Mouse (Mus musculus): ENCODE measurements around the gene Ptprk. TPM values are rescaled to one million over a fixed set of nuclear protein-coding genes. Genes with fewer than 3 reads are reported as not detected.

The Ptprk gene
- polyA plus RNA-seq, 1 experiment from 2014 or later: 55.9 TPM

- peaks cover 9% of the 10 kb centered on the region for H3K4me1 ChIP-seq
- H3K4me3 ChIP-seq: no peak overlapping the region
- no peaks in the 10 kb centered on the region for H3K9me3 ChIP-seq (replicated peaks)
- WGBS: 97% methylated on average over 1 of the region's 1 CpGs
- H3K36me3 ChIP-seq: no peaks in the 10 kb centered on the region
- no peak for DNase-seq (ENCODE audit: low spot score)
- H3K27me3 ChIP-seq (ENCODE audit: low read depth, poor library complexity, severe bottlenecking): no peaks in the 10 kb centered on the region
- H3K27ac ChIP-seq: no peak overlapping the region
Observed at GRCm38 (mm10) chr10:28497791-28498190, 423.2 kb downstream of the Ptprk start.

- Histone ChIP-seq H3K27me3 (ENCODE audit: low read depth, poor library complexity, severe bottlenecking) (no peaks in the 10 kb centered on the region), H3K4me3 (no peak overlapping the region), H3K36me3 (no peaks in the 10 kb centered on the region), H3K4me1 (peaks cover 2% of the 10 kb centered on the region; the same call in 1 of the 2 replicates), H3K9me3 (replicated peaks) (no peaks in the 10 kb centered on the region), H3K27ac (no peak overlapping the region)
- 88% methylated on average over 3 of the region's 3 CpGs for WGBS
- DNase-seq (ENCODE audit: low spot score): no peak
Observed at GRCm38 (mm10) chr10:28498504-28498903, 423.9 kb downstream of the Ptprk start.

DNA sequence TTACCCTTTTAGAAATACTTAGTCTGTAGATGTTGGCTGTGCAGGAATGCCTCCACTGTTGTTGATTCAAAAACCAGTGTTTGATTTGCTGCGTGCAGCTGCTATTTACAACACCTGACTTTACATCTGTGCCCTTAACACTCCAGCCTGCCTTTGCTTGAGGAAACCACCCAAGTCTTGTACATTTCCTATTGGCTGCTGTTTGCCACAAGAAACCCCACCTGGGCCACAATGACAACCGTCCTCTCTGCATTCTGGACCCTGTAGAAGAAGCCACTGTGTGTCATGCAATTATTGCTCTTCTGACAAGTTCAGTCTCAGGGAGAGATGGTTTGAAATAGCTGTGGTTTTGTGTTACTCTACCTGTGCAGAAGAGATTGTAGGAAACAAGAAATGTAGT is 439.0 kb downstream of the Ptprk start:
- H3K4me1 ChIP-seq: peaks cover 6% of the 10 kb centered on the region
- H3K4me3 ChIP-seq: no peak overlapping the region
- H3K9me3 ChIP-seq (replicated peaks): no peaks in the 10 kb centered on the region
- no peak for DNase-seq (ENCODE audit: low spot score)
- no peak overlapping the region for H3K27ac ChIP-seq
- no peaks in the 10 kb centered on the region for H3K36me3 ChIP-seq
- no peaks in the 10 kb centered on the region for H3K27me3 ChIP-seq (ENCODE audit: low read depth, poor library complexity, severe bottlenecking)
- 87% methylated on average over 2 of the region's 2 CpGs for WGBS

- WGBS: 90% methylated on average over 5 of the region's 5 CpGs
- Histone ChIP-seq H3K4me3 (no peak overlapping the region), H3K9me3 (replicated peaks) (no peaks in the 10 kb centered on the region), H3K27ac (no peak overlapping the region), H3K36me3 (no peaks in the 10 kb centered on the region), H3K4me1 (peaks cover 8% of the 10 kb centered on the region), H3K27me3 (ENCODE audit: low read depth, poor library complexity, severe bottlenecking) (no peaks in the 10 kb centered on the region)
- no peak for DNase-seq (ENCODE audit: low spot score)
Observed at GRCm38 (mm10) chr10:28516147-28516546, 441.5 kb downstream of the Ptprk start.

DNA sequence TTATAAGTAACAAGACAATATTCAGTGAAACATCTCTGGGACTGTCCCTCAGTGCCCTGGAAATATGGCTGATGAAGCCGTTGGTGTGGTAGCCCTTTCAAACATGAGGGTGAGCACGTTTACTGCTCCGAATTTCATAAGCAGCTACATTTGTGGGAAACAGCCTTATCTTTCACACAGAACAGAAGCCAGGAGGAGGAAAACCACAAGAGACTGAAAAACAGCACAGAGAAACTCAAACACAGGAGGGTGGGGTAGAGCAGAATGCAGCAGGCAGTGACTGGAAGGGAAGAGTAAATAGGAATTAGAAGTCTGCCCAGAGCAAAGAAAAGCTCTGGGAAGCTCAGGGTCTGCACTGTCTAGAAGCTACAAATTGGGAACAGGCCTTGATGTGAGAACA is 443.7 kb downstream of the Ptprk start:
- 90% methylated on average over 3 of the region's 3 CpGs for WGBS
- DNase-seq (ENCODE audit: low spot score): no peak
- no peak overlapping the region for H3K27ac ChIP-seq
- no peaks in the 10 kb centered on the region for H3K36me3 ChIP-seq
- H3K27me3 ChIP-seq (ENCODE audit: low read depth, poor library complexity, severe bottlenecking): no peaks in the 10 kb centered on the region
- peaks cover 8% of the 10 kb centered on the region for H3K4me1 ChIP-seq
- no peaks in the 10 kb centered on the region for H3K9me3 ChIP-seq (replicated peaks)
- H3K4me3 ChIP-seq: no peak overlapping the region

DNA sequence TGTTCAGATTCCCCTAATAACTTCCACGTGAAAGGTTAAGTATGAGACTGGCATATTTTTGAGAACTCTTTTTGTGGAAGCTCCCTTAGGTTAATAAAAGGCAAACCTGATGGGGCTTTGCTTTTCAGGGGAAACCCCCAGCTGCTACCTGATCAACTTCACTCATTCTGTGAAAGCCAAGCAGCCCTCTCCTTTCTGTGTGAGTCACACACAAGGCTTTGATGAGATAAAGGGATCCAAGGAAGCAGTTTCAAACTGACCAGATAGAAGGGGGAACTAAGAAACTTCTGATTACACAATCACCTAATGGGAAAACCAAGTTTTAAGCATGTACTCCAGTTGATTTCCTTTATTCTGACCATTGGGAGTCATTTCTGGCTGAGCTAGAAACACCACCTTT is 445.2 kb downstream of the Ptprk start:
- no peaks in the 10 kb centered on the region for H3K9me3 ChIP-seq (replicated peaks)
- DNase-seq (ENCODE audit: low spot score): no peak
- 74% methylated on average over 1 of the region's 1 CpGs for WGBS

DNA sequence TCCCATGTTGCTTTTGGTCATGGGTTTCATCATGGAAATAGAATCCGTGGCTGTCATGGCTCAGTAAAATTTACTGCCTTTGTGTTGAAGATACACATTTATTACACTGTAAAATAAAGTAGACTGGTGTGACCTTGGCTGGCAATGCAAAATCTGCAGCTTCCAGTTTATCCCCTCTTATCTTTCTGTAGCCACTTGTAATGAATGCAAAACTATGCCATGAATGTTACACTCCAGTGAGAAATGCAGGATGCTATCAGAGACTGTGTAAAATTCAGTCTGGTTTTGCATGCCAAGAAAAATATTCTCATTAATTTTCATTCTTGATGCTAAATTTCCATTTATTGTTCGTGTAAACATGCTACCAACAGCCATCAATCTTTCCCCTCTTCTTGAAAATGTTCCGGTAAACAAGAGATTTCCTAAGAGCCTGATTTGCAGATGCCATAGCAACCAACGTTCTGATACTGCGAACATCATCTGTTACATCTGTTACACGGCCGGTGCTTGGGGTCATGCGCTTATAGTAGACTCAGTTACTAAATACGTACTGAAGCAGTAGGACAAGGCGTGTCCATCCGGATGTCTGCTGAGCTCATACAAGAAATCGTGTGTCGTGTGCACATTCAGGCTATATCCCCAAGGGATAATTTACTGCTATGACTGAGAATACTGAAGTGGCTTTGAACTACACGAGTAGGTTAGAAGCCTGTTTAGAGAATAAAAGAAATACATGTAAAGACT is 449.5 kb downstream of the Ptprk start:
- Histone ChIP-seq H3K4me1 (no peaks in the 10 kb centered on the region), H3K27me3 (ENCODE audit: low read depth, poor library complexity, severe bottlenecking) (no peaks in the 10 kb centered on the region), H3K4me3 (no peak overlapping the region), H3K9me3 (replicated peaks) (no peaks in the 10 kb centered on the region), H3K36me3 (no peaks in the 10 kb centered on the region), H3K27ac (no peak overlapping the region)
- no peak for DNase-seq (ENCODE audit: low spot score)
- 92% methylated on average over 14 of the region's 14 CpGs for WGBS

More for the DNA sequence above, 445.2 kb downstream of the Ptprk start:
- Histone ChIP-seq H3K36me3 (no peaks in the 10 kb centered on the region), H3K4me1 (peaks cover 8% of the 10 kb centered on the region), H3K27ac (no peak overlapping the region), H3K27me3 (ENCODE audit: low read depth, poor library complexity, severe bottlenecking) (no peaks in the 10 kb centered on the region), H3K4me3 (no peak overlapping the region)

DNA sequence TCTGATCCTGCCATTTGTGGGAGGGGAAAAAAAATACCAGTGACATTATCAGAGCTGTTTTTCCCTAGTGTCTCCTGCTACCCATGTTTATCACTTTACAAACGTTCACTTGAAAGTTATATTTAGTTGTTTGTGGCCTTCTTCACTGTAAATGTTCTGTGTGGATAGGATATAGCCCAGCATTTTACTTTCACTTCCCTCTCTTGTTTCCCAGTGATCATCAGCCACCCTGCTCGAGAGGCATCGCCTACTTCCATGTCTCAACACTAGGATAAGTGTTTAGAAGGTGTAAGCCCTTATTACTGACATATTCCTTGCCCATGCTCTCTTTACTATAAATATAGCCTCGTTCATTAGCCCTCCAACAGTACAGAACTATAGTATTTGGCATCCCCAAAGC is 466.0 kb downstream of the Ptprk start:
- Histone ChIP-seq H3K4me1 (peaks cover 4% of the 10 kb centered on the region), H3K27ac (no peak overlapping the region), H3K27me3 (ENCODE audit: low read depth, poor library complexity, severe bottlenecking) (no peaks in the 10 kb centered on the region), H3K36me3 (no peaks in the 10 kb centered on the region), H3K9me3 (replicated peaks) (no peaks in the 10 kb centered on the region), H3K4me3 (no peak overlapping the region)
- no peak for DNase-seq (ENCODE audit: low spot score)
- WGBS: 93% methylated on average over 4 of the region's 4 CpGs

DNA sequence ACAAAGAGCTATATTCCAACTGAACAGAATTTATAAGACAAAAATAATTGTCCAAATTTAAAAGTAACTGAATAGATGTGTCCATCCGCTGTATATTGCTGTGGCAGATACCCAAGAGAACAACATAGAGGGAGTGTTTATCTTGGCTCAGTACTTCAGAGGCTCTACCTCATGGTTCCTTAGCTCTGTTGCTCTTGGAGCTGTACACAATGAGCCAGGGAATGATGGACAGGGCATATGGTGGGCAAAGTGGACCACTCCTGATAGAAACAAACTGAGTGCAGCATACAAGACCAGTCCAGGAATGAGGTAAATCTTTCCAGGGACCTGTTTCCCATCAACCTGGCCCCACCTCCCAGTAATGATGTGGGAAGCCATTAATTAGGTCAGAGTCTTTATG is 468.1 kb downstream of the Ptprk start:
- Histone ChIP-seq H3K27ac (no peak overlapping the region), H3K4me3 (no peak overlapping the region), H3K9me3 (replicated peaks) (no peaks in the 10 kb centered on the region), H3K4me1 (peaks cover 4% of the 10 kb centered on the region), H3K27me3 (ENCODE audit: low read depth, poor library complexity, severe bottlenecking) (no peaks in the 10 kb centered on the region), H3K36me3 (no peaks in the 10 kb centered on the region)
- no peak for DNase-seq (ENCODE audit: low spot score)
- 98% methylated on average over 1 of the region's 1 CpGs for WGBS

- no peak for DNase-seq (ENCODE audit: low spot score)
- no peak overlapping the region for H3K27ac ChIP-seq
- no peaks in the 10 kb centered on the region for H3K4me1 ChIP-seq
- 59% methylated on average over 4 of the region's 4 CpGs for WGBS
- H3K27me3 ChIP-seq (ENCODE audit: low read depth, poor library complexity, severe bottlenecking): no peaks in the 10 kb centered on the region
- H3K4me3 ChIP-seq: no peak overlapping the region
- no peaks in the 10 kb centered on the region for H3K36me3 ChIP-seq
- H3K9me3 ChIP-seq (replicated peaks): no peaks in the 10 kb centered on the region
Observed at GRCm38 (mm10) chr10:28550549-28550948, 475.9 kb downstream of the Ptprk start.

- Histone ChIP-seq H3K4me3 (no peak overlapping the region), H3K36me3 (no peaks in the 10 kb centered on the region), H3K4me1 (no peaks in the 10 kb centered on the region), H3K27me3 (ENCODE audit: low read depth, poor library complexity, severe bottlenecking) (no peaks in the 10 kb centered on the region), H3K9me3 (replicated peaks) (no peaks in the 10 kb centered on the region), H3K27ac (no peak overlapping the region)
- WGBS: 98% methylated on average over 2 of the region's 2 CpGs
- no peak for DNase-seq (ENCODE audit: low spot score)
Observed at GRCm38 (mm10) chr10:28552068-28552467, 477.4 kb downstream of the Ptprk start.

- peaks cover 5% of the 10 kb centered on the region; the same call in 1 of the 2 replicates for H3K36me3 ChIP-seq
- no peaks in the 10 kb centered on the region for H3K27me3 ChIP-seq (ENCODE audit: low read depth, poor library complexity, severe bottlenecking)
- no peaks in the 10 kb centered on the region for H3K4me1 ChIP-seq
- no peak overlapping the region for H3K27ac ChIP-seq
- WGBS: 86% methylated on average over 3 of the region's 3 CpGs
- no peak for DNase-seq (ENCODE audit: low spot score)
- H3K9me3 ChIP-seq (replicated peaks): no peaks in the 10 kb centered on the region
- no peak overlapping the region for H3K4me3 ChIP-seq
Observed at GRCm38 (mm10) chr10:28564110-28564674, 489.6 kb downstream of the Ptprk start.

DNA sequence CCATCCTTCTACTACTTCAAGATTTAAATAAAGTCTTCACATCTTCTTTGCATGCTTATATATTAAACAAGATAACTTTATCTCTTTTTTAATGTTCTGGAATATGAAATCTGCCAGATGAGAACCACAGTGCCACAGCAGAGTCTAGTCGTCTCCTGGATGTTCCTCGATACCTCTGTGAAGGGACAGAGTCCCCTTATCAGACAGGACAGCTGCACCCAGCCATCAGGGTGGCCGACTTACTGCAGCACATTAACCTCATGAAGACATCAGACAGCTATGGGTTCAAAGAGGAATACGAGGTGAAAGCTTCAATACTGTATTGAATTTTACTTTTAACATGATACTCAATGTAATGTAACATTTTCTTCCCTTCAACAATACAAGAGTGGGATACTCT is 491.8 kb downstream of the Ptprk start:
- peaks cover 5% of the 10 kb centered on the region; the same call in 1 of the 2 replicates for H3K36me3 ChIP-seq
- H3K4me1 ChIP-seq: no peaks in the 10 kb centered on the region
- H3K9me3 ChIP-seq (replicated peaks): no peaks in the 10 kb centered on the region
- 81% methylated on average over 4 of the region's 4 CpGs for WGBS
- no peak overlapping the region for H3K27ac ChIP-seq
- DNase-seq (ENCODE audit: low spot score): no peak
- H3K27me3 ChIP-seq (ENCODE audit: low read depth, poor library complexity, severe bottlenecking): no peaks in the 10 kb centered on the region
- no peak overlapping the region for H3K4me3 ChIP-seq
